Mouse (Mus musculus): Measurements from ENCODE around the gene Cald1. TPM values are rescaled to one million over a fixed set of nuclear protein-coding genes. Genes with fewer than 3 reads are reported as not detected.
A peak's percentile ranks its signal among the peaks of the same experiment; 100 is the strongest.

Gene Cald1
- polyA plus RNA-seq, 1 experiment from 2014 or later: 171 TPM

DNA sequence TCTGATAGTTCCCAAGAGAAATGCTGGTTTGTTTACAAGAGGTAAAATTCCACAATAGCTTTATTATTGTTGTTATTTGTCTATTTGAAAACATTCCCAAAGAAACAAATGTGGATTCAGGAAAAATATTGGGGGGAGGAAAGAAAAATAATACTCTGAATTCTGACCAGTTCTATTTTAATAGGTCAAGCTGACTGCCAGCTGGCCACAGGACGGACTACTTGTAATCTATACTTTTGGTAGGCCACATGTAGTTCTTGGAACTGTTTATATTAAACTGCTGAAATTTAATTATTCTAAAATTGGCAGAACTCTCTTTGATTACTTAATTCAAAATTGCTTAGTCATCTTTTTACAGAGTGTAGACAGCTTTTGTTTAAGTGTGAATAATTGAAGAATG lies 73.1 kb downstream of the Cald1 start:
- 84% methylated on average over 1 of the region's 1 CpGs for WGBS
- Histone ChIP-seq H3K4me1 (replicated peaks; ENCODE audit: control insufficient read depth, insufficient read depth, low read length) (no peaks in the 10 kb centered on the region), H3K9ac (ENCODE audit: low read depth, low read length) (no peak overlapping the region), H3K4me2 (replicated peaks; ENCODE audit: low read depth, low read length) (no peak overlapping the region), H3K9me3 (ENCODE audit: control insufficient read depth, low read length) (no peaks in the 10 kb centered on the region), H3K27ac (ENCODE audit: low read depth, low read length) (no peak overlapping the region), H3K36me3 (ENCODE audit: control insufficient read depth, insufficient read depth, low read length) (no peaks in the 10 kb centered on the region), H3K4me3 (ENCODE audit: low read depth, low read length) (no peak overlapping the region), H3K27me3 (ENCODE audit: control insufficient read depth, insufficient read depth, low read length) (no peaks in the 10 kb centered on the region)
- no peak for DNase-seq (ENCODE audit: low spot score)
- no peak for ATAC-seq (ENCODE audit: low FRiP score)

DNA sequence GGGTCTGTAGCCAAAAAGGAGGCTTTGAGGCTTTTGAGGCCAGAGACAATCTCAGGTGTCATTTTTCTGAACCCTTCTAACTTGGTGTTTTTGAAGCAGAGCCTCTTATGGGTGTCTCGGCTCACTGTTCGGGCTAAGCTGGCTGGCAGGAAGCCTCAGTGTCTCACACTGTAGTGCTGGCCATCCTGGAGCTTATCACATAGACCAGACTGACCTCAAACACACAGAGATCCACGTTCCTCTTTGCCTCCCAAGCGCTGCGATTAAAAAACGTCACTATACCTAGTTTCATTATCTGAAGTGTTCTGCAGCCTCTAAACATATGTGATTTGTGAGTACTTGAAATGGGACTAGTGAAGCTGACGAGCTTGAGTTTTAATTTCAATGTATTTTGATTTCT lies 76.1 kb downstream of the Cald1 start:
- H3K27me3 ChIP-seq (ENCODE audit: control insufficient read depth, insufficient read depth, low read length): no peaks in the 10 kb centered on the region
- no peak overlapping the region for H3K4me3 ChIP-seq (ENCODE audit: low read depth, low read length)
- no peak overlapping the region for H3K4me2 ChIP-seq (replicated peaks; ENCODE audit: low read depth, low read length)
- H3K9me3 ChIP-seq (ENCODE audit: control insufficient read depth, low read length): no peaks in the 10 kb centered on the region
- H3K36me3 ChIP-seq (ENCODE audit: control insufficient read depth, insufficient read depth, low read length): no peaks in the 10 kb centered on the region
- DNase-seq (ENCODE audit: low spot score) (no peak), ATAC-seq (ENCODE audit: low FRiP score) (no peak)
- 90% methylated on average over 7 of the region's 7 CpGs for WGBS
- no peaks in the 10 kb centered on the region for H3K4me1 ChIP-seq (replicated peaks; ENCODE audit: control insufficient read depth, insufficient read depth, low read length)
- H3K9ac ChIP-seq (ENCODE audit: low read depth, low read length): no peak overlapping the region
- no peak overlapping the region for H3K27ac ChIP-seq (ENCODE audit: low read depth, low read length)

DNA sequence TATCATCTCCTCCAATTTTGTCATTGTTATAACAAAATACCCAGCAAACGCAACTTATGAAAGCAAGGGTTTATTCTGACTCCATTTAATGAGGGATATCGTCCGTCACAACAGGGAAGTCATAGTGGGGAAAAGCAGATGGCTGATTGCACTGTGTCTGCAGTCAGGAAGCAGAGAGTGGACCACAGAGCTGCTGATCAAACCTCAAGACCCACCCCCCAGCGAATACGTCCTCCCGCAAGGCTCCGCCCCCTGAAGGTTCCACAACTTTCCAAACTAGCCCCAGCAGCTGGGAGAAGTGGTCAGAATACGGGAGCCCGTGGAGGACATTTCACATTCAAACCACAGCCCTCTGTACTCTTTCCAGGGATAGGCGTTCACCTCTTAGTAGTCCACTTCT lies 76.6 kb downstream of the Cald1 start:
- ATAC-seq (ENCODE audit: low FRiP score) (no peak), DNase-seq (ENCODE audit: low spot score) (no peak)
- no peaks in the 10 kb centered on the region for H3K36me3 ChIP-seq (ENCODE audit: control insufficient read depth, insufficient read depth, low read length)
- H3K9me3 ChIP-seq (ENCODE audit: control insufficient read depth, low read length): no peaks in the 10 kb centered on the region
- H3K9ac ChIP-seq (ENCODE audit: low read depth, low read length): no peak overlapping the region
- H3K27ac ChIP-seq (ENCODE audit: low read depth, low read length): no peak overlapping the region
- no peak overlapping the region for H3K4me3 ChIP-seq (ENCODE audit: low read depth, low read length)
- no peaks in the 10 kb centered on the region for H3K27me3 ChIP-seq (ENCODE audit: control insufficient read depth, insufficient read depth, low read length)
- 75% methylated on average over 10 of the region's 10 CpGs for WGBS
- no peaks in the 10 kb centered on the region for H3K4me1 ChIP-seq (replicated peaks; ENCODE audit: control insufficient read depth, insufficient read depth, low read length)
- no peak overlapping the region for H3K4me2 ChIP-seq (replicated peaks; ENCODE audit: low read depth, low read length)

DNA sequence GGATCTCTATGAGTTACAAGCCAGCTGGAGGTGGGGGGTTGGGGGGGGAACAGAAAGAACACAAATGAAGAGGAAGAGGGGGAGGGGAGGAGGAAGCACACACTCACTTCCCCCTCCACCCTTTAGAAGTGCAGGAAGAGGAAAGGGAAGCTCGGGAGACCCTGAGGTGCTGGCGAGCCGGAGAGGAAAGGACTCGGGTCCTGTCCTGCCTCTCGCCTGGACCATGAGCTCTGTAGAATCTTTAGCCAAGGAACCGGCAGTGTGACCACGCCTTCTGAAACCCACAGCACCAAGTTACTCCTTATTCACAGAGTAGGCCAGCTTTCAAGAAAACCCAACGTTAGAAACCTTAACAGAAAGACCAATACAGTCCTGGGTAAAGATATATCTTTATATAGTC lies 83.8 kb downstream of the Cald1 start:
- H3K27me3 ChIP-seq (ENCODE audit: control insufficient read depth, insufficient read depth, low read length): no peaks in the 10 kb centered on the region
- H3K4me2 ChIP-seq (replicated peaks; ENCODE audit: low read depth, low read length): no peak overlapping the region
- DNase-seq (ENCODE audit: low spot score) (no peak), ATAC-seq (ENCODE audit: low FRiP score) (no peak)
- WGBS: 69% methylated on average over 8 of the region's 8 CpGs
- no peak overlapping the region for H3K9ac ChIP-seq (ENCODE audit: low read depth, low read length)
- no peaks in the 10 kb centered on the region for H3K9me3 ChIP-seq (ENCODE audit: control insufficient read depth, low read length)
- no peak overlapping the region for H3K27ac ChIP-seq (ENCODE audit: low read depth, low read length)
- 0 out of 2 replicates have a peak, but pooled peaks cover 4% of the 10 kb centered on the region for H3K4me1 ChIP-seq (replicated peaks; ENCODE audit: control insufficient read depth, insufficient read depth, low read length)
- H3K36me3 ChIP-seq (ENCODE audit: control insufficient read depth, insufficient read depth, low read length): no peaks in the 10 kb centered on the region
- H3K4me3 ChIP-seq (ENCODE audit: low read depth, low read length): no peak overlapping the region

DNA sequence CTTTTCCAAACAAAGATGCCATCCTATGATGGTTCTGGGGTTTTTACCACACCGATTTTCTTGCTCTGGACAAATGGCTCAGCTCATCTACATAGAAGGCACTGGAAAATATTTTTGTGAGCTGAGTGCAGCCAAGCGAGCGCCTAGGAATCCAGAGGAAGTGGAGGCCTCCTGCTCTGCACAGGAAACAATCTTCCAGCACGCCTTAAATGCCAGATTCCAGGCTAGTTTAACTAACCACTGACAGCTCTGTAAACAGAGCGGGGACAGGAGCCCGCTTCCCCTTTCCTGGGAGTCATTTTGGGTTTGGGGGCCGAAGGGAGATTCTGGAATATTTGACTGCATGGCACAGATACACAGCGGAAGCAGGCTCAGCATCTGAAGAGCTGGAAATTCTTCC lies 86.6 kb downstream of the Cald1 start:
- peak; percentile 19 for DNase-seq (ENCODE audit: low spot score)
- no peak for ATAC-seq (ENCODE audit: low FRiP score)
- 47% methylated on average over 8 of the region's 8 CpGs for WGBS

DNA sequence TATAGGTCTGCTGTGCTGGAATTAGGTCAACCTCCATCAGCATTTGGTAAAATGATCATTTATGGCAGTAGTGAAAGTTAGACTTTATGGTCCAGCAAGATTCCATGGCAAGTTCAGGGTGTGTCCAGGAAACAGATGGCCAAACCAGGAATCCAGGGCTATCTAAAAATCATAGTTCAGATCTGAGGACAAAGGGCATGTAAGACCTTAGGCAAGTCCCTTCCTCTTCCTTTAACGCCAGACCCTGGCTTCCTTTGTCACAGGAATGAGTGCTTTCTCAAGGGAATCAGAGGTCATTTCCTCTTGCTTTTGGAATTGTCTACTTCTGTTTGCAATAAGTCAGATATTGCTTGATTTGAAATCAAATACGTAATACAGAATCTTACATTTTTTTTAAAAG lies 90.7 kb downstream of the Cald1 start:
- H3K27me3 ChIP-seq (ENCODE audit: control insufficient read depth, insufficient read depth, low read length): no peaks in the 10 kb centered on the region
- 0 out of 2 replicates have a peak, but pooled peaks cover 4% of the 10 kb centered on the region for H3K4me1 ChIP-seq (replicated peaks; ENCODE audit: control insufficient read depth, insufficient read depth, low read length)
- H3K27ac ChIP-seq (ENCODE audit: low read depth, low read length): no peak overlapping the region
- no peak overlapping the region for H3K4me2 ChIP-seq (replicated peaks; ENCODE audit: low read depth, low read length)
- no peak for ATAC-seq (ENCODE audit: low FRiP score)
- DNase-seq (ENCODE audit: low spot score): no peak
- no peak overlapping the region for H3K4me3 ChIP-seq (ENCODE audit: low read depth, low read length)
- no peak overlapping the region for H3K9ac ChIP-seq (ENCODE audit: low read depth, low read length)
- no peaks in the 10 kb centered on the region for H3K9me3 ChIP-seq (ENCODE audit: control insufficient read depth, low read length)
- no peaks in the 10 kb centered on the region for H3K36me3 ChIP-seq (ENCODE audit: control insufficient read depth, insufficient read depth, low read length)
- 75% methylated on average over 2 of the region's 2 CpGs for WGBS

More for the DNA sequence above, 86.6 kb downstream of the Cald1 start:
- Histone ChIP-seq H3K9me3 (ENCODE audit: control insufficient read depth, low read length) (no peaks in the 10 kb centered on the region), H3K27me3 (ENCODE audit: control insufficient read depth, insufficient read depth, low read length) (no peaks in the 10 kb centered on the region), H3K27ac (ENCODE audit: low read depth, low read length) (no peak overlapping the region), H3K4me1 (replicated peaks; ENCODE audit: control insufficient read depth, insufficient read depth, low read length) (0 out of 2 replicates have a peak, but pooled peaks cover 4% of the 10 kb centered on the region), H3K36me3 (ENCODE audit: control insufficient read depth, insufficient read depth, low read length) (no peaks in the 10 kb centered on the region), H3K4me2 (replicated peaks; ENCODE audit: low read depth, low read length) (no peak overlapping the region), H3K4me3 (ENCODE audit: low read depth, low read length) (no peak overlapping the region), H3K9ac (ENCODE audit: low read depth, low read length) (no peak overlapping the region)

DNA sequence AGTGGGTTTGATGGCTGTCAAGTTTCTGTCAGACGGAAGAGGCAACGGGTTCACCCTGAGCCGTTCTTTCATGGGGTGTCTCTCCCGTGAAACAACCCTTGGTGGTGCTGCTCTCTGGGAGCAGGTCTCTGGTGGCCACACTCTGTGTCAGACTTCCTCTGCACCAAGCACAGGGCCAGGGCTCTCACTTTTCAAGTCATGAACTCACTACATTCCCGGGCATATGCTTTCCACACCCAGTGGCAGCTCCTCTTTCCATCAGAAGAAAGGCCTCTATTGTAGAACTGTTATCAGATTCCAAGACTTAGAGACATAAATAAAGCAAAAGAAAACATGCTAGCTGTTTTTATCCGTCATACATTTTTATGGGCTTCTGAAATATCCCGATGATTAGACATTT lies 93.1 kb downstream of the Cald1 start:
- Histone ChIP-seq H3K36me3 (ENCODE audit: control insufficient read depth, insufficient read depth, low read length) (no peaks in the 10 kb centered on the region), H3K4me3 (ENCODE audit: low read depth, low read length) (no peak overlapping the region), H3K4me1 (replicated peaks; ENCODE audit: control insufficient read depth, insufficient read depth, low read length) (no peaks in the 10 kb centered on the region), H3K9me3 (ENCODE audit: control insufficient read depth, low read length) (no peaks in the 10 kb centered on the region), H3K4me2 (replicated peaks; ENCODE audit: low read depth, low read length) (no peak overlapping the region), H3K9ac (ENCODE audit: low read depth, low read length) (no peak overlapping the region), H3K27me3 (ENCODE audit: control insufficient read depth, insufficient read depth, low read length) (no peaks in the 10 kb centered on the region), H3K27ac (ENCODE audit: low read depth, low read length) (no peak overlapping the region)
- 77% methylated on average over 7 of the region's 7 CpGs for WGBS
- ATAC-seq (ENCODE audit: low FRiP score): no peak
- DNase-seq (ENCODE audit: low spot score): no peak

DNA sequence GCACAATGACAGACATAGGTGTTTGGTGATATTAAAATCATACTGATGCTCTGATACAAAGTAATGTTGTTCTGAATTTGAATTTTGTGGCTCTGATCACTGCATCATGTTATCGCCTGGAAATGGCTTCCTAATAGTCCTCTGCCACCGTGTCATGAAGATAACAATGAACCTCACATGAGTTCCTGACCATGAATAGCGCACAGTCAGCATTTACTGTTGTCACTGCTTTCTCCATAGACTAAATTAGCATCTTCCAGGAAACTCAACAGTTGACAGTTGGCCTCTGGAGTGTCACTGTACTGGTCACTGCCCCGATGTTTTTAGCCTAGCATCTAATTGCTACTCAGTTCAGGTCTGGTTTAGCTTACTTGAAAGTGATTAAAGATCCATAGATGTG lies 95.8 kb downstream of the Cald1 start:
- H3K4me3 ChIP-seq (ENCODE audit: low read depth, low read length): no peak overlapping the region
- DNase-seq (ENCODE audit: low spot score) (no peak), ATAC-seq (ENCODE audit: low FRiP score) (no peak)
- H3K27me3 ChIP-seq (ENCODE audit: control insufficient read depth, insufficient read depth, low read length): no peaks in the 10 kb centered on the region
- WGBS: 89% methylated on average over 4 of the region's 4 CpGs
- H3K4me1 ChIP-seq (replicated peaks; ENCODE audit: control insufficient read depth, insufficient read depth, low read length): no peaks in the 10 kb centered on the region
- H3K27ac ChIP-seq (ENCODE audit: low read depth, low read length): no peak overlapping the region
- no peaks in the 10 kb centered on the region for H3K36me3 ChIP-seq (ENCODE audit: control insufficient read depth, insufficient read depth, low read length)
- no peaks in the 10 kb centered on the region for H3K9me3 ChIP-seq (ENCODE audit: control insufficient read depth, low read length)
- H3K9ac ChIP-seq (ENCODE audit: low read depth, low read length): no peak overlapping the region
- no peak overlapping the region for H3K4me2 ChIP-seq (replicated peaks; ENCODE audit: low read depth, low read length)

DNA sequence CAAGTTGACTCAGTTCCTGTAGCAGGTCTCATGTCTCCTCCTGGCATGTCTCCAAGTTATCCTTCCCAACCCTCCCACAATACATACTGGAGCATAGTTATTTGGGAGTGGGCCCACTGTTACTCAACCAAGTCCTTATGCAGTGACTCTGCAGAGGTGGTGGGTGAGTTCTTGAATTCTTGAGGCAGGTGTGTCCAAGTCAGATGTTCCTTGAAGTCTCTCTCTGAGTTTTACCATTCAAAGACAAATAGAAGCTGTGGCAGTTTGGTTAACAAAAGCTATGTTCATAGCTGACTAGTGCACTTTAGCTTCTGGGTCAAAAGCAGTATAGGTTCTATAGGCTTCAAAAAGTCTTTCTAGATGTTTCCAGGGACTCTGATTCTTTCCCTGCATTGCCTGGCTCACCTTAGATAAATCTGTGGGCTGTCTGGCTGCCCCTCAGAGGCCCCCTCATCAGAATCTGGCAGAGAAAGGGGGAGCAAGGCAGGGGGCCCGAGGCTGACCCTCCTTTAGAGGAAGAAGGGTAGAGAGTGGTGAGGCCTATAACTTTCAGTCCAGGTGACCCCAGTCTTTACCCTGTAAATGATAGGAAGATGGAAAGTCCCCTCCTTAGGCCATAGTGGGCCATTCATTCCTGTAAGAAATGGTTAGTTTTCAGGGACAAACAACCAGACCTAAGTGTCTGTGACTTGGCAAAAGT lies 105.3 kb downstream of the Cald1 start:
- 89% methylated on average over 1 of the region's 1 CpGs for WGBS
- H3K9me3 ChIP-seq (ENCODE audit: control insufficient read depth, low read length): no peaks in the 10 kb centered on the region
- H3K36me3 ChIP-seq (ENCODE audit: control insufficient read depth, insufficient read depth, low read length): no peaks in the 10 kb centered on the region
- H3K4me3 ChIP-seq (ENCODE audit: low read depth, low read length): no peak overlapping the region
- no peak for DNase-seq (ENCODE audit: low spot score)
- no peaks in the 10 kb centered on the region for H3K27me3 ChIP-seq (ENCODE audit: control insufficient read depth, insufficient read depth, low read length)
- no peak overlapping the region for H3K4me2 ChIP-seq (replicated peaks; ENCODE audit: low read depth, low read length)
- 0 out of 2 replicates have a peak, but pooled peaks cover under 1% of the 10 kb centered on the region for H3K4me1 ChIP-seq (replicated peaks; ENCODE audit: control insufficient read depth, insufficient read depth, low read length)
- no peak for ATAC-seq (ENCODE audit: low FRiP score)
- H3K9ac ChIP-seq (ENCODE audit: low read depth, low read length): no peak overlapping the region
- no peak overlapping the region for H3K27ac ChIP-seq (ENCODE audit: low read depth, low read length)
